Mouse (Mus musculus): Measurements from ENCODE around the gene Gdnf.

The Gdnf gene

GRCm38 (mm10) chr15:7810556-7811252 lies at the start of gene Gdnf:
Gene Gdnf, plus strand, starts transcription at chr15:7810846.
- no peak for DNase-seq (ENCODE audit: low read depth, low spot score)

DNA sequence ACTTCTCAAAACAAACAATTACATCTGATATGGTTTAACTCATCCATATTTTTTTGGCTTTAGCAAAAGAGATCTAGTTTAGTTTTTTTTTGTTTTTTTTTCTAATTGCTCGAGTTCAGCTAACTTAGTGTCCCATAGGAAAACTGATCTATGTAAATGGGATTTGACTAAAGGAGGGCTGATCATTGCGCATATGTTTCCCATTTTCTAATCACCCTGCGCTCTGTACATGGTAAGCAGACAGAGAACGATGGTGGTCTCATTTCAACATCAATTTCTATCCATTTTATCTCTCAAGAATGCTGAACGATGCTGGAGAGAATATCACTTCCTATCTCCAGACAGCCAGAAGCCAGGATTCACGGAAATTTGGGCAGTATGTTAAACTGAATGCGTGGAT lies 43.5 kb upstream of the Gdnf start:
- DNase-seq (ENCODE audit: low read depth, low spot score): no peak

GRCm38 (mm10) chr15:7772983-7773382 lies 37.7 kb upstream of the Gdnf start:
- no peak for DNase-seq (ENCODE audit: low read depth, low spot score)

- no peak for DNase-seq (ENCODE audit: low read depth, low spot score)
Observed at GRCm38 (mm10) chr15:7781517-7781916, 29.1 kb upstream of the Gdnf start.

GRCm38 (mm10) chr15:7809841-7810391 lies 730 bp upstream of the Gdnf start:
- no peak for DNase-seq (ENCODE audit: low read depth, low spot score)

DNA sequence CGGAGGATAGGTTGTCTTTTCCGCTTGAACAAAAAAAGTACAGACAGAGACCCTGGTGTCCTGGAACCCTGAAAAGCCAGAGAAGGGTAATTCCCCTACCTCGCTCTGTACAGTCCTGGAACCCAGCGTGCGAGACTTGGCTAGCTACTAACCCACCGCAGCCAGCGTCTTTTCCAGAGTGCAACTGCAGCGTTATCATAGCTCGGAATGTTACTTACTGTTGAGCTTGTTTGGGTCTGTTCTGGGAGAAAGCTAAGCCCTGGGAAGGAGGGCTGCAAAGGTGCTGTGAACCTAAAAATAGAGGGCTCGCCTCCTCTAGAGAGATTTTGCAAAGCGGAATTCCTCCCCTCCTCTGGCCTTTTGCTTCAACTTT lies 593 bp downstream of the Gdnf start:
- DNase-seq (ENCODE audit: low read depth, low spot score): no peak

DNA sequence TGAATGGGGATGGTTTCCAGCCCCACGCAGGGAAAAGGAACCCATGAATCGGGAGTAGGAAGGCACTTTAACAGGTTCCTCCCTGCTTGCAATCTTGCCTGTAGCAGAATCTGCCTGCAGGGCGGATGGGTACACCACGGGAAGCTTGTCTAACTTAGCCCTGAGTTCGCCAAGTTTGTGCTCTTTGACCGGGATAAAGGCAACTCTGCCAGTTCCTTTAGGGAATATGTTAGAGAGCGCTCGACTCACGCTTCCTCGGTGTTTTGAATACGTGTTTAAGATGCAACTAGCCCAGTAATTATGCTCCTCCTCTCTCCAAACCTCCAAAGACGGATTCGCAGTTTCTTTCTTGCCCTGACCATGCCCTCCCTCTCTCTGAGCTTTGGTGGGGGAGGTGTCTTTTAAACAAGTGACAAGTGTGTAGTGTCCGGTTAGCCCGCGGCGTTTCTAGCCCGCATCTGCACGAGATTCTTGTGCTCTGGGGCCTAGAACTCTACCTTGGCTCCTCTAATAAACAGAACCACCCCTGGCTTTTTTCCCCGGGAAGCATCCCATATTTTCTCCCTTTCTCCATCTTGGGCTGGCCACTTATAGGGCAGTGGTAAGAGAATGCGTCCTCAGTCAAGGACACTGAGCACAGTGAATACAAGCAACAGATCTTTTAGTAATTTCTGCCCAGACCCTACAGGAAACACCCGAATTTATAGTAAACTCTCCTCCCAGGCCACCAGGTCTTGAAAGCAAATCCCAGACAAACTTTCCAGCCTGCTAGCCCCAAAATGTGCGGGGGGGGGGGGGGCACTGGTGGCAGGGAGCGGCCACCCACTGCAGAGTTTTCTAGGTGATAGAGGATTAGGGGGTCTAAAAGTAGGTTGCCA lies 1.4 kb downstream of the Gdnf start:
- no peak for DNase-seq (ENCODE audit: low read depth, low spot score)

- DNase-seq (ENCODE audit: low read depth, low spot score): no peak
Observed at GRCm38 (mm10) chr15:7812872-7813530, 2.4 kb downstream of the Gdnf start.

DNA sequence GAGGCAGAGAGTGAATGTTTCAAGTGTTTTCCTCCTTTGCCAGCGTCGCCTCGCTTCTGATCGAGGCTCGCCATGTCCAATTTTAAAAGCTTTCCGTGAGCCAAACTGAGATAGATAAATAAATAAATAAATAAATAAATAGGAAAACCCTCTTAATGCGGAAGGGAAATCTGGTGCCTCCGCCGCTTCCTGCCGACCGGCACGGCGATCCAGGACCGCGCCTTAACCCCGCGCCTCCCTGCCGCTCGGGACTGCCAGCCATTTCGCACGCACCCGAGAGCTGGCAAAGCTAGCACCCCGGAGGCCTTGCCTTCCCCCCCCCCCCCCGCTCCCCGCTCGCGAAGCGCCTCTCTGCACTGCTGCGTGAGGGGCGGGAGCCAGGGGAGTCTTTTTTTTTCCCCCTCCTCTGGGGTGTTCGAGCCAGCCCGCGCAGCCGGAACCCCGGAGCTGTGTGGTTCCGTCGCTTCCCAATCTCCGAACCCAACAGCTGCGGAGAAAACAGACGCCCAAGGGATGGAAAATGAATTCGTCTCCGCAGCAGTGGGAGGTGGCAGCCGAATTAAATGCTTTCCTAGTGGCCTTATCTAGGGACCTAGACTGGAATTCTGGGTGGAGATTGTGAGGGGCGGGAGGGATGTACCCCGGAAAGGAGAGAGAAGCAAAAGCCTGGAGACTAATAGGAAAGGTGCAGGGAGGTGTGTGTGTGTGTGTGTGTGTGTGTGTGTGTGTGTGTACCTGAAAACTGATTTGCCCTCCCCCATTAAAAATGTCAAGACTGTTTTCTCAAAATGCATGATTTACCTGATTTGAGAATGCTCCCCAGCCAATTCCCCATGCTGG lies 3.1 kb downstream of the Gdnf start:
- no peak for DNase-seq (ENCODE audit: low read depth, low spot score)

DNA sequence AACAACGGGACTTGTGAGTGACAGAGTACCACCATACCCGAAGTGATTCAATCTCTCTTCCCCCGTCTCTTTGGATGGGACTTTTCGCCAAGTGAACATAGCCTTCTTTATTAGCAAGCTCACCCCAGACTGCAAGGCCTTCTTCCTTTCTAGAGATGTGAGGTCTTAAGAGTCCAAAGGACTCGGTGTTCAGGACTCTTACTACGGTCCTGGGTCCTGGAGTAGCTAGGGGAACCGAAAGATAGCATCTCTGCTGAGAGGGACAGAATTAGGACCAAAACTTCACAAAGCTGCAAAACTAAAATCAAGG lies 3.7 kb downstream of the Gdnf start:
- DNase-seq (ENCODE audit: low read depth, low spot score): no peak

DNA sequence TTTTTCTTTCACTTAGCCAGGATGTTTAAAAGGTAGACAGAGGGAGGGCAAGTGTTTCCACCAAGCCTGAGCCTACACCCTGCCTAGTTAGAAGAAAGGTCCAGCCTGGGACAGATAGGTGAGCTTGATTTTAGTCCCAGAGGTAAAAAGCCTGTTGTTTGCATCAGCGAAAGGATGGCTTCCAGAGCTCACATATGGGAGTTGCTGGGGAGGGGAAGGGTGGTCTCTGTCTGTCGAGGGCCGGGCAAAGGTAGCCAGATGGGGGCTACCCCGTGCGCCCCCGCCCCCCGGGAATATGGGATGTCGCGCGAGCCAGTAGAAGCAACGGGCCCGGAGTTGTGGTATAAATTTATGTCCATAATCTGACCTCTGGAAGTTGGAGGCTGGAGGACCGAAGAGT lies 4.3 kb downstream of the Gdnf start:
- no peak for DNase-seq (ENCODE audit: low read depth, low spot score)

DNA sequence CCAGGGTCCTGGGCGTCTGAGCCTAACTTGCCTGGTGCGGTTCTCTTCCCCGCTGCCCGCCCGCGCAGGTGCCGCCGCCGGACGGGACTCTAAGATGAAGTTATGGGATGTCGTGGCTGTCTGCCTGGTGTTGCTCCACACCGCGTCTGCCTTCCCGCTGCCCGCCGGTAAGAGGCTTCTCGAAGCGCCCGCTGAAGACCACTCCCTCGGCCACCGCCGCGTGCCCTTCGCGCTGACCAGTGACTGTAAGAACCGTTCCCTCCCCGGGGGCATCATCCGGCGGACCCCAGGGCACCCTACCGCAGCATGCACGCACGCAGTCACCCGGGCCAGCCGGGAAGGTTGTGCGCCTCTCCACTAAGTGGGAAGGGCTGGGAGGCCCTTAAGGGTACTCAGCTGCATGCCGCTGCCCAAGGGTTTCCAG lies 4.9 kb downstream of the Gdnf start:
- no peak for DNase-seq (ENCODE audit: low read depth, low spot score)

DNA sequence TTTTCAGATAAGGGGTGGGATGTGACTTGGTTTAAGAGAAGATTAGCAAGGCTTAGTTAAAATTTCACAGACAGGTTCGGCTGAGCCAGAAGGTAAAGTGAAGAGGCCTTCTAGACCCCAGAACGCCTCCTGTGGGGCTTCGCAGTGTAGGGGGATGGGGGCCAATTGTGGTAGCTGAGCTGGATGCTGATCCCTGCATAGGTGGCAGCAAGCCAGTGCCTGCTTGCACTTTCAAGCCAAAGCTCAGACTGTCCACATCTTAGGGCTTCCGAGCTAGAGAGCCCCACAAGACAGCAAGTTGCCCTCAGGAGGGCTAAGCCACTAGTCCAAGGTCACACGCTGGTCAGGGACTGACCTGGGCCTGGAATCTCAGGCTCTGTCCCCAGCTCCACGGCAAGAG lies 13.2 kb downstream of the Gdnf start:
- DNase-seq (ENCODE audit: low read depth, low spot score): no peak

DNA sequence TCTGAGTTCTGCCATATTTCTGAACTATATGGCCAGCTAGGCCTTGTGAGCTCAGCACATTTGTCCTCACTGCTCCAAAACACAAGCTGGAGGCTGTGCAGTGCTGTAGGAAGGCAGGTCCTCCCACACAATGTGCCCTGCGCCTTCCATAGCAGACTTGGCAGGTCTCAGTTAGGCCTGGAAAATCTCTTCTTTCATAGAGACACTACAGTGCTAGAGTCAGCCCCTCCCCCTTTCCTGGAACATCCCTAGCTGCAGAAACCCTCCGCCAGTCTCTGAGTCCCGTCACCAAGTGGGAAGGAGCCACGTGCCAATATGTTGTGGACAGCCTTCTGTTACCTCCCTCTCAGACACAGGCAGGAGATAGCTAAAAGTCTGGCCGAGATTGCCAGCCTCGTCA lies 14.9 kb downstream of the Gdnf start:
- DNase-seq (ENCODE audit: low read depth, low spot score): no peak

DNA sequence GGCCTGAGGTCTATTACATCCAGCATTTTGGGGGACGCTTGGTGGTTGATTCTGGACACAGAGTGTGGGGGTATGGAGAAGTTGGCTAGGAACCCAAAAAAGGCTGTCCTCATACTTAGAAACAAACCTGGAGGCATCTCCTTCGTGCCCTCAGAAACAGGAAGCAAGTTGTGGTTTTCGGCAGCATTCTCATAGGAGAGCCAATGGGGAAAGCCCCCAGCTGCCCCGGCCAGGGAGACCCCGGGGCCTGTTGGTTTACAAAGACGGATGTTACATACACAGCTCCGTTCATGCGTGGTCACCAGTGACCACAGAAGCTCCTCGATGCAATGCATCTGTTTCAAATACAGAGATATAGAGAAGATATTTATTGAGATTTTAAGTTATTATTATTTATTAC lies 24.8 kb downstream of the Gdnf start:
- no peak for DNase-seq (ENCODE audit: low read depth, low spot score)

DNA sequence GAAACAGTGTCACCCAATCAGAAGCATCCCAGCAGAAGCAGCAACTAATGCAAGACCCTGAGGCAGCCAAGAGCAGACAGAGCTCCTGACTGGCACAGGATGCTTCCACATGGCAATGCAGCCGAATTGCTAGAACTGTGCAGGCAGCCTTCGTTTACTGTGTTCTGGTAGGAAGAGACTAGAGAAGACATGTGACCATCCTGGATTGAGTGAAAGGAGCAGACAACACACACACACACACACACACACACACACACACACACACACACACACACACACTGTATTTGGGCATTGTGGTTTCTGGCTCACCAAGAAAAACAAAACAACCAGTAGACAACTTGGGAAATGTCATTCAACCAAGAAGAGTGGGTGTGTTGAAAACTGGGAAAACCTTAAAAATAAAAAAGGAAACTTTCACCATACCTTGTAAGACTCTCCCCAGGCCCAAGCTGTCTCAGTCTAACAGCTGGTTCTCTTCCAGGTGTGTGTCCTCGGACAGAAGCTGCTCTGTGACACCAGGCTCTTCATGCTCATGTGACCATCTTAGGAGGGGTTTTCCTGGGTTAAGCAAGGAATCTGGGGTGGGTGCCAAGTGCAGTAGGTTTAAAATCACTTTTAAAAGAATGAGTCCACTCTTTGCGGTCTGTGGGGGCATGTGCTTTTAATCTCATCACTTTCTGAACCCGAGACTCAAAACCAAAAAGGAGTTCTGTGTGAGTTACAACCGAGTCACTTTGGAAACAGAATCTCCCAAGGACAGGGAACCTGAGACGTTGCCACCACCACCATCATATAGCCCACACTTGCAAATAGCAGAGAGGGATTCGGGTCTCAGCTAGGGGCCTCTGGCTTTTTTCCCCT lies 27.6 kb downstream of the Gdnf start:
- DNase-seq (ENCODE audit: low read depth, low spot score): no peak

DNA sequence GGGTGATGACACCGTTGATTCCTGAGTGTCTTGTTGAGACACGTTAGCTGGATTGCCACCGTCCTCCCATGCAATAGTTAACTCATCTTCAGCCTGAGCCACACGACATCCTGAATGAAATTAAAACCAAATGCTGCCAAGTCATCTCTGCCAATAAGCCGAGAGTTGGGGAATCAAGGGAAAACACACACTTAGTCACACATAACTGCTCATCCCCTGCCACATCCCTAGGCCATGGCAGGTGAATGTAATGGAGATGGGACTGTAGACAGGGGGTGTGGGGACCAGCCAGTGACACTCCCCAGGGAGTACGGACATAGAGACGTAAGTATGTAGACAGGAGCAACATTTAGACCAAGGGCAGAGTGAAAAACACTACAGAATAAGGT lies 28.3 kb downstream of the Gdnf start:
- DNase-seq (ENCODE audit: low read depth, low spot score): no peak

- no peak for DNase-seq (ENCODE audit: low read depth, low spot score)
Observed at GRCm38 (mm10) chr15:7841664-7842063, 31.0 kb downstream of the Gdnf start.

- no peak for DNase-seq (ENCODE audit: low read depth, low spot score)
Observed at GRCm38 (mm10) chr15:7842398-7842797, 31.8 kb downstream of the Gdnf start.

DNA sequence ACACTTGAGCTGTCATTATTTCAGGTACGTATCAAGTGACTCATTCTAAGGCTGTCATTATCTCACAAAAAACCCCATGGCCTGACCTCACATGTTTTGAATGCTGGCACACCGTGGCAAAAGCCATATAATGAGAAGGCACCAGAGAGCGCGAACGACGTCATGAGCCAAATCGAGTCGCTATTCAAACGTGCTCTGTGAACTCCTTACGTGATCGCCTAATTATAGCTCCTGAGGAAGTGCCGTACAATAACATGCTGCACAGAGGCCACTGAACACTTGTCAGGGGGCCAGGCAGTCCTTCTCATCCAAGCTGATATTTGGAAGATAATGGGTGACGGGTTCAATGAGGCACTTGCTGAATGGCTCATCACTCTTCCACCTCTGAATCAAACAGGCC lies 46.8 kb downstream of the Gdnf start:
- DNase-seq (ENCODE audit: low read depth, low spot score): no peak

GRCm38 (mm10) chr15:7858841-7859240 lies 48.2 kb downstream of the Gdnf start:
- DNase-seq (ENCODE audit: low read depth, low spot score): no peak
